Mouse (Mus musculus) kidney, adult 2 months (tissue): ENCODE results near the gene Tmem127.

Source experiments
- CTCF ChIP-seq: fragments of 200-500 bp; conservative IDR thresholded peaks from 2 replicates; pipeline ENCODE4 v1.5.1; 2011; ENCODE audit warnings: low read depth, mild to moderate bottlenecking, control low read depth, low read length, moderate library complexity, mixed read lengths; ENCODE audit not compliant: insufficient read depth, insufficient read length
- POLR2A ChIP-seq: fragments of 200-500 bp; IDR thresholded peaks from one replicate; pipeline ENCODE4 v1.6.1; 2011; ENCODE audit warnings: low read depth, low read length, control low read depth

GRCm38 (mm10) chr2:127247592-127248333 is at the start of gene Tmem127, which contains the start of gene Ciao1:
- TF ChIP-seq CTCF, result no peak
- TF ChIP-seq POLR2A, result no peak
